Mouse (Mus musculus): ENCODE data around the gene Pcare. TPM values are rescaled to one million over a fixed set of nuclear protein-coding genes. Genes with fewer than 3 reads are reported as not detected.

The Pcare gene
- not detected for total RNA-seq (2023)

DNA sequence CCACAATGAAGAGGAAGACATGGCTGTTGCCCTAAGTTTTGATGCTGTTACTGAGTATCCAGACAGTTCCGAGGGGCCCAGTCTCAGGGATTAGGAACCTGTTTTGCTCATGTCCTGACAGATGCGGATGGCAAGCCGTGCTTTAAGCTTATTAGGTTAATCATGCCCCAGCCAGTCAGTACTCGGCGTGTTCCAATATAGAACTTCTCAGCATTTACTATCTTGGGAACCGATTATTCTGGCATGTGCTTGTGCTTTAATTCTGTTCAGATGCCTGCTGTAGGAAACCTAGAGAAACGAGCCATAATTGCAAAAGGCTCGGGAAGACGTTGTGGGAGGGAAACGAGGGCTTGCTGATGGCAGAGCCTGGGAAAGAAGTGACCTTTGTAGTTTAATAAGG is at the start of gene Pcare:
TSS of gene Pcare (minus strand) at position 64 of the 400 bp plus-strand sequence.

DNA sequence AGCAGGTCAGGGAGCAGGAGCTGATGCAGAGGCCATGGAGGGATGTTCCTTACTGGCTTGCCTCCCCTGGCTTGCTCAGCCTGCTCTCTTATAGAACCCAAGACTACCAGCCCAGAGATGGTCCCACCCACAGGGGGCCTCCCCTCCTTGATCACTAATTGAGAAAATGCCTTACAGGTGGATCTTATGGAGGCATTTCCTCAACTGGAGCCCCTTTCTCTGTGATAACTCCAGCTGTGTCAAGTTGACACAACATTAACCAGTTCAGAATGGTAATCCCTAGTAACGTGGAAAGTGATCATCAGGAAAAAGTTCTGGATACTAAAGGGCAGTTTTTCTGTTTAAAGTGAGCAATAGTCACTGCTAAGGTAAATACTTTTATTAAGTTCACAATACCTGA is 15.5 kb upstream of the Pcare start, which contains the start of gene Clip4:
TSS of gene Clip4 (plus strand) at position 301 of the 400 bp plus-strand sequence.

Other genes with a start within 250 kb of the Pcare start
- 1 to 10 TPM; 2.6 to 4.8 TPM for gene Ndc80, start 226.0 kb downstream of the Pcare start, total RNA-seq (2023)
- gene Spdya, start 200.8 kb downstream of the Pcare start, total RNA-seq (2023), result not detected
- 10 to 100 TPM; 55.1 to 57.8 TPM for gene Wdr43, start 137.0 kb downstream of the Pcare start, total RNA-seq (2023)
- not detected for gene Togaram2, start 79.6 kb downstream of the Pcare start, total RNA-seq (2023)
- not detected for gene Clip4, start 15.6 kb upstream of the Pcare start, total RNA-seq (2023)